Mouse (Mus musculus): ENCODE measurements at regions not wholly inside any gene's neighbourhood (a gene's known extent, or its start where the extent isn't known, plus 50 kb on each side); places are given as distances from the start of the nearest gene placed in this dataset.
A peak's percentile ranks its signal among the peaks of the same experiment; 100 is the strongest.

- DNase-seq (ENCODE audit: low read depth, low spot score): peak; percentile 24
Observed at GRCm38 (mm10) chr10:96724436-96725175, 107.8 kb downstream of the Btg1 start.

DNA sequence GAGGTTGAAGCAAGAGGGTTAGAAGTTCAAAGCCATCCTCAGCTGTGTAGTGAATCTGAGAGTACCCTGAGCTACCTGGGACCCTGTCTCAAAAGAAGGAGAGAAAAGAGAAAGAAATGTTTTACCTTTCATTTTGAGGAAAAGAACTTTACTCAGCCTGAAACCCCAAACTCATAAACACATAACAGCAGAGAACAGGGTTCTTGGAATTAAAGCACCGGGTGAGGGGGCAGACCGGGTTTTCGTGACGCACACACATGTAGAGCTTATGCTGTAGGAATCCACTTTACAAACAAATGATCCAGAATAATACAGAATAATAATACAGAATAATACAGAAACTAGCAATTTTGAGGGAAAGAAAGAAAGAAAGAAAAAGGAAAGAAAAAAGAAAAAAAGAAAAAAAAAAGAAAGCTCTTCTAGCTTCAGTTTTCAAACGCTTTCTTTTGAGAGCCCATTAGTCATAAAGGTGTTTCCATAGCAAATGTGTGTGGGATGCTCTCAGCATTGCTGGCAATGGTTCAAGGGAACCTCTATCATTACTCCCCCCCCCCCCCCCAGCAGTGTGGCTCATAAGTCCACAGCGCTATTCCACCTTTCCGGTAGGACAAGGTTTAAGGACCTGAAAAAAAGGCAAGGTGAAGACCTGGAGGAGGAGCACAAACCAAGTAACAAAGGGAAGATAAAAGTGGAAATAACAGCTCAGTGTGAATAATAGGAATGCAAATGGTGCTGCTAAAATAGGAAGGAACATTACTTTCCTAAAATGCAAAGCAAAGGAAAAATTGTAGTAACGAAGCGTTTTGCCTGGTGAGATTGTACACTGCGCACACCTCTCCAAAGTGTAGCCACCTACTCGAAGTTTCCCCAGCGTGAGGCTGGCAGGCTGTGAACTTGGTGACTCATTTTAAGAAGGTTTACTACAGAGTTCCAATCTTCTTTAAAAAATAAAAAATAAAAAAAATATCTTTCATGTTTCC, 110.3 kb downstream of the Btg1 start:
- no peak for DNase-seq (ENCODE audit: low read depth, low spot score)

GRCm38 (mm10) chr10:96733581-96733980, 116.8 kb downstream of the Btg1 start:
- DNase-seq (ENCODE audit: low read depth, low spot score): peak; percentile 77

DNA sequence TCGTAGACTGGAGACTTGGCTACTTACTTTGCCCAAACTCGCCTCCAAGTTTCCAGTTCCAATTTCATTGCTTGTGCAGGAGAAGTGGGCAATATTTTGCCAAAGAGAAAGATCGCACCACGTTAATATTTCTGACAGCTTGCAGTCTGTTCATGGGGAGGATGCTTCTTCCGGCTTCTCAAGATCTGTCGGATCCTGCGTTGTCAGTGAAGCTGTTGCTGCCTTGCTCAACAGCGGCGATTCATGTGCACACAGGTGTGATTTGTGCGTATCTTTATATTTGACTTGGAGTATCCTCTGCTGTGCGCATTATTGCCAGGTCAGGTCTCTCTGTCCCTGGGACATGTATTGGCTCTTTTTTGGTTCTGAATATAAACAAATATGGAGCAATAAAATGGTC, 118.3 kb downstream of the Btg1 start:
- DNase-seq (ENCODE audit: low read depth, low spot score): no peak

- no peak for DNase-seq (ENCODE audit: low read depth, low spot score)
Observed at GRCm38 (mm10) chr10:96735885-96736628, 119.3 kb downstream of the Btg1 start.

DNA sequence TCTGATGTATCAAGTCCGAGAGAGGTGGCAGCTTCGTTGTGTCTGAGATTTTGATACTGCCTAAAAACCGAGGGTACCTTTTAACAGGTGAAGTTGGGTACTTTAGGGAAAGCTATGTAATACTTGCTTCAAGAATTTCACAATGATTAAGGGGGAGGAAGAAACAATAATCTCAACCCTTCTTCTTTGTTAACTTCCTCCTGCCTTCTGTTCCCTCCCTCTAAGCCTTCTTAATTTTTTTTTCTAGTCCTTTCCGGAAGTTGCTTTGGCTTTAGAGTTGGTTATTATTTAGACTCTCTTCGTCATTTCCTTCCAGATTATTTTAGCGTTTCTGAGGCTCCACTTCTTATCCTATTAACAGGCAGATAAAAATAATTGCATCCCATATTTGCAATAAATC, 121.2 kb downstream of the Btg1 start:
- no peak for DNase-seq (ENCODE audit: low read depth, low spot score)

DNA sequence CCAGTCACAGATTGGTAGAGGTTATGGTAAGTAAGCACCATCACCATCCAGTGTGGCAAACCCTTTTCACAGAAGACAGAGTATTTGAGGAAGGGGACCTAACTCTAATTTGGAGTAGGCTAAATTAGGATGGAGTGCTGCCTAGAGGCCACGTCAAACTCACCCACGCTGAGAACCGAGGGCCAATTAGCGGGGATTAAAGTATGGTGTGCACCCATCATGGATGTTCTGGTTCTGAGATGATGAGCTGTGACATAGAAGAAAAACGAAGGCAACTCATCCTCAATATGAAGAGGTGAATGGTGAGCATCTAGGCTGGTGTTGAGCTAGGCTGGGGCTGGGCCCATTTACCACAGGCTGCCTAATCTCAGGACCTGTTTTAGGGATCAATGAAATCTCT, 121.8 kb downstream of the Btg1 start:
- no peak for DNase-seq (ENCODE audit: low read depth, low spot score)

- no peak for DNase-seq (ENCODE audit: low read depth, low spot score)
Observed at GRCm38 (mm10) chr10:96744167-96744777, 127.5 kb downstream of the Btg1 start.

DNA sequence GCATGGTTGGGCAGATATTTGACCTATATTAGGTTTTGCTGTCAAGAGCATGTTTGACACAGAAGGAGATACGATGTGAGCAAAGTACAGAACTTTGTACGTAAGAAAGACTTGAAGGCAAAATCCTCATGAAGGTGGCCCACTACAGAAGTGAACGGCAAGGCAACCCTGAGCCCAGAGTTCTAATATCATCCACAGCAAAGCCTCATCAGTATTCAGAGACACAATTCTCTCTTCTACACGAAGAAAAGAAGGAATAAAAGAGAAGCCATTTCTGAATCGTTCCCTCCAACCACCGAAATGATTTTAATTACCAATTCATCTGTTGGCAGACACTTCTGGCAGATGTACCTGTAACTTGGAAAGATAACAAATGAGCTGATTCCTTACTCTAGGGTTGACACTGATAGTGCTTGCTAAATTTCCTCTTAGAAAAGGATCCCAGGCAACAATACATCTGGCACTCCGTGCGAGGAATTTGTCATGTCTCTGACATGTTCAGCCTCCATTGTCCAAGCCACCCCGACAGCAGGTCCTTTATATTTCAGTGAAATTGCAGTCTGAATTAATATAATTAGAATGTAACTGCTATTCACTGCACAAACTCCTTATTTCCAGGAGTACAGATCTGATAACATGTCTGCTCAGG, 130.3 kb downstream of the Btg1 start:
- no peak for DNase-seq (ENCODE audit: low read depth, low spot score)

DNA sequence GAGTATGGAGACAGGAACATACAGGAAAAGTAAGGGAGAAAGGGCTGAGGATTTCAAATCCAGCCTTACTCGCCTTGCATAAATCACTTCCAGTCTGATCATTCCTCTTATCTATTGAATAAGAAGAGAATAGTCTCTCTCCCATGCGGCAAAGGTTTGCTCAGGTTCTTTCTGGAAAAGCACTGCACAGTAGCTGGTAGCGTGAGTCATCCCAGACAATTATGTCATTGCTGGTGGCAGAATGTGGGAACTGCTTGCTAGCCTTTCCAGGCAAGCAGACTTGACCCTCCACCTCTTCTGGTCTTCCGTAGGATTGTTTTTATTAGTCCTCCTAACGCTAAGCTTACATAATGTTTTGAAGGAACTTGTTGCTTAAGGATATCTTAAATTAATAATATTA, 134.1 kb downstream of the Btg1 start:
- DNase-seq (ENCODE audit: low read depth, low spot score): peak; percentile 25

DNA sequence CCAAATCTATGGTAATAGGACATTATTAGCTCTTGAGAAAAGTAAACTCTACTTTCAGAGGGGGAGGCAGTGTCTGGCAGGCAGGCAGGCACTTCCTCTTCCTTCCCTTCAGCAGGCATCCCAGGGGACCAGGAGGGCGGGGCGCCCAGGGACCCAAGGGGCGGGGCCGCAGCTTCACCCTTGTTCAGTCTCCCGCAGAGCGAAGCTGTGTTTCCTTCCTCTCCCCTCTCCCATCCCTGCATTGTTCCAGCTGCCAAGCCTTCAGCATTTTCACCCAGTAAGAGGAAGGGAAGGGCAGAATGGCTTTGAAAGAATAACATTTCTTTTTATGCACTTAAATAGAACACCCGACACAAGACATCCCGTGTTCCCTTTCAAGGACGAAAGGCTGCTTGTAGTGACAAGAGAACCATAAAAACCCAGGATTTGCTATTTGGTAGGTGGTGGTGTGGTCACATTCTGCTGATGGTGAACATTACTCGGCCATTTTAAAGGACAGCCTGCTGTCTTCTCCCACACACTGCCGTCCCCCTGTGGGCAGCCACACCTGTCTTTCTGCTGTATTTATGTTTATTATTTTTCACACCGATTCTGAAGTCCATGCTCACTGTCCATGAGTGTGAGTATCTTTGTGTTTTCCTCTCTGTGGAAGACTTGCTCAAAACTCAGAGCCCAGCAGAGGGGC, 134.9 kb downstream of the Btg1 start:
- DNase-seq (ENCODE audit: low read depth, low spot score): peak; percentile 84

- DNase-seq (ENCODE audit: low read depth, low spot score): no peak
Observed at GRCm38 (mm10) chr10:96752531-96752930, 135.7 kb downstream of the Btg1 start.

GRCm38 (mm10) chr10:96753521-96753920, 136.7 kb downstream of the Btg1 start:
- DNase-seq (ENCODE audit: low read depth, low spot score): no peak

- peak; percentile 8 for DNase-seq (ENCODE audit: low read depth, low spot score)
Observed at GRCm38 (mm10) chr10:96755674-96756073, 138.9 kb downstream of the Btg1 start.

DNA sequence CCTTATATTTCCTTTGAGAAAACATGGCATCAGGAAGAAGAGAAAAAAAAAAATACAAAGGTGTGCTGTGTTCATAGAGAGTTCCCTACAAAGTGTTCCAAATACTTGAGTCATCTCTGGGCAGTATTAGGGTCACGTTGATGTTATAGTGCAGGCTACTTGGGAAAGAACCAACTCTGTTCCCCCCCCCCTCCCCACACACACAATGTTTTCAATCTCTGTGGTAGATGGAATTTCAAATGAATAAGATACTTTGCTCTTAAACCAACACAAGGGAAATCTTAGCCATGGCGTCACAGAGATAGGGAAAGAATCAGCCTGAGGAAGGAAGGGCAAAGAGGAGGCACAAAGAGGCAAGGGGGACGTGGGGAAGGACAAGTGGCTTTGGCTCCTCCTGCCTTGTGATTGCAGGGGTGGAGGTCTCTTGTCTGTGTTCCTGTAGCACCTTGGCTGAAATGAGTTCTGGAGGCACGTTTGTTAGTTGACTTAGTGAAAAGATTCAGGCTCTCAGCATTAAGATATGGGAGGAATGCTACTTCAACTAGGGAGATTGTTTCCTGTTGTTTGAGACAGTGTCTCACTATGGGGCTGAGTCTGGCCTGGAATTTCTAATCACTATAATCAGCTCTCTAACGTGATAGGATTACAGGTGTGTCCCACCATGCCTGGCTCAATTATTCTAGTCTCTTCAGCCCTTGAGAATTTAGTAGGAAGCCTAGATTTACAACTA, 139.7 kb downstream of the Btg1 start:
- no peak for DNase-seq (ENCODE audit: low read depth, low spot score)

DNA sequence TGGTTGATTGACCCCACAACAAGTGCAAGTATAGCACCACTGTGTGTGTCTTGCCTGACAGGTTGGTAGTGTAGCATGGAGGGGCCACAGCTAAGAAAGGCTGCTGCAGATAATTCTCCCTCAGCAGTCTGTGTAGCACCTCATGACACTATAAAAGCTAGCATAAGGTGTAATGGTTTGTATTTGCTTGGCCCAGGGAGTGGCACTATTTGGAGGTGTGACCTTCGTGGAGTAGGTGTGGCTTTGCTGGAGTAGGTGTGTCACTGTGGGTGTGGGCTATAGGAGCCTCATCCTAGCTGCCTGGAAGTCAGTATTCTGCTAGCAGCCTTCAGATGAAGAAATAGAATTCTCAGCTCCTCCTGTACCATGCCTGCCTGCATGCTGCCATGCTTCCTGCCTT, 140.5 kb downstream of the Btg1 start:
- peak; percentile 9 for DNase-seq (ENCODE audit: low read depth, low spot score)

DNA sequence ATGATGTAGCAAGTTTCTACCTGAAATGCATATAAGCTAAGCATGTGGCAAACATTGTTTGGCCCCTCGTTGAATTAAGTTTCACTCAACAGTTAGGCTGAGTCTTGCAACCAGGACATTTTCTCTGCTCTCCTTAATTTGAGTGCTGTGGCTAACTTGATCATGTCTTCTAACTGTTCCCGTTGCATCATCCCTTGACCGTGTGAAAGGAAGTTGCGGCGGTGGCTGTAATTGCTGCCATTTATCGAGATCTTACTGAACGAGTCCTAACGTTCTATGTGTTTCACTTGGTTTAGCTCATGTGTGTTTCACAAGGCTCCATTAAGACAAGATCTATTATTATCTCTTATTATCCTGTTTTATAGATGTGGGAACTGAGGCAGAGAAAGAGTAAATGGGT, 144.8 kb downstream of the Btg1 start:
- DNase-seq (ENCODE audit: low read depth, low spot score): no peak

DNA sequence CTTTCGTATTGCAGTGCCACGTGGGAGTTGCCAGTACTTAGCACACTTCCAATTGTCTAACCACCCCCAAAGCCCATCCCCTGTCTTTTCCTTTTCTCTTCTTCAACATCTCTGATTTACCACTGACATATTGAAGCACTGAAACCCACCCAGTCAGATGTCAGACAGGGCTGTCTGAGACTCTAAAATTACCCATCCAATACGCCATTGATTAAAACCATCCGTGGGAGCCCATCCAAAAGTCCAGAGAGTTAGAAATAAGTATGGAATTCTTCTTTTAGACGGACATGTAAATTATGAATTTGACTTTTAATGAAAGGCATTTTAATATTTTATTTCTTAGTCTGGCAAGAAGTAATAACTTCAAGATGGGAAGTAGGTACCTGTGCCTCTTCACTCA, 148.8 kb downstream of the Btg1 start:
- no peak for DNase-seq (ENCODE audit: low read depth, low spot score)

DNA sequence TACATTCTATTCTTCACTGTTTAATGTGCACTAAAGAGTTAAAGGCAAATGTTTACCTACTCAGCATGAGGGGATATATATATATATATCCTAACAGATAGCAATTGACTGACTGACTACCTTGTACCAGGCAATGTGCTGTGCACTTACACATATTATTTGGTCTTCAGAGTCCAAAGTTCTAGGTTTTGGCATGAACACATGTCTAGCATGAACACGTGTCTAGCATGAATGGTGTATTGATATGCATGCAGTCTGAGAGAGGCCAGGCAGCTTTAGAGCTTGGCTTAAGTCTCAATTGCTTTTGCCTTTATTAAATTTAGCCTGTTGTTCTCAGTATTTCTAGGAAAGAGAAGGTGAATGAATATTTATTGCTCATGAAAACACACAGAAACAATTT, 161.4 kb downstream of the Btg1 start:
- no peak for DNase-seq (ENCODE audit: low read depth, low spot score)

GRCm38 (mm10) chr10:96783966-96784365, 167.2 kb downstream of the Btg1 start:
- DNase-seq (ENCODE audit: low read depth, low spot score): no peak
